Mouse (Mus musculus): ENCODE measurements at regions not wholly inside any gene's neighbourhood (a gene's known extent, or its start where the extent isn't known, plus 50 kb on each side); places are given as distances from the start of the nearest gene placed in this dataset.

DNA sequence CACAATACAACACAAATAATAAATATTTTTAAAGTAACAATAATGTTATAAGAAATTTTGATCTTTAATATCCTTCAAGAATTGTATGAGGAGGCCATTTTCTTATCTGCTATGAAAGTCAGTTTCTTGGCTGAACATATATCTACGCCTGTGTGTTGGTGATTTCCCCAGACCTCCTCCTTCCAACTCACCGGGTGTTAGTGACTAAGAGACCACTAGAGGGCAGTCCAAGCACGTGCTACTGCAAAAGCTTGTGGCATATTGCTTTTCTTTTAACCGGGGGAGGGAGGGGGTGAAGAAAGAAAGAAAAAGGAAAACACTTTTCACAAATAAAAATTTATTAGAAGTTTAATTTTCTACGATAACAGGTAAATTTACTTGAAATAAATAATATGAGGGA is 333.3 kb downstream of the Trim52 start:
- 0 out of 2 replicates have a peak, but pooled peaks have one; percentile 54 for TF ChIP-seq CTCF (IDR thresholded peaks at IDR 0.05; ENCODE audit: borderline replicate concordance, insufficient read depth, low read length)
- TF ChIP-seq POLR2A (IDR thresholded peaks at IDR 0.05; ENCODE audit: low read depth, low read length) = no peak
